Mouse (Mus musculus): ENCODE measurements at regions not wholly inside any gene's neighbourhood (a gene's known extent, or its start where the extent isn't known, plus 50 kb on each side); places are given as distances from the start of the nearest gene placed in this dataset.
"Not testable (repeated sequence)": the region's sequence is repeated elsewhere in the genome, so short reads cannot be mapped to it uniquely, and the experiment has no call there.

DNA sequence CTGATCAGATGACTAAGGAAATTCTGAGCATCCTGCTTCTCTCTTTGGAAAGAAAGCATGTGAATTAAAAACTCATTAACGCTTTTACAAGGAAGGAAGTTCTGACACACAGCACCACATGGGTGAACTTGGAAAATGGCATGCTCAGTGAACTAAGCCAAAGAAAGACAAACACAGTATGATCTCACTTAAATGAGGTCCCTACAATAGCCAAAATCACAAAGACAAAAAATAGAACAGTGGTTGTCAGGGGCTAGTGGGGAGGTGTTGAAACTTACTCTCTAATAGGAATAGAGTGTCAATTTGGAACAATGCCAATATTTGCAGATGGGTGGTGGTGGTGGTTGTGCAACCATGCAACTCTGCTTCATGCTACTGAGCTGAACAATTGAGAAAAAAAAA is 172.7 kb upstream of the Prkcq start:
- no peak for DNase-seq

DNA sequence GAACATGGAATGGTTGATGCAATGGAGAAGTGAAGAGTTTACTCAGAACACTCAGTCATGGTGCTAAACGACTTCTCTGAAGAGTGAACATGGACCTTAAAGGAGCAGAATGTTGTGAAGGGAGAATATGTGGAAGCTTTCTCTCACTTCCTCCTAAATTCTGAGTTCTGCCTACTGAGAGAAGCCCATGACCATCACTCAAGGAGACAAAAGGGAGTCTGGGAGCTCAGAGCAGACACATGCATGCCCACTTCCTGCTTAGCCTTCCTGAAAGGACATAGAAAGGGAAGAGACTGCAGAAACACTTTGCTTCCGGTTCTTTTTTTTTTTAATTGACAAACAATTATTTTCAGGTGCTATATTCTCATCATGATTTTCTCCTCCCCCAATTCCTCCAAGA is 166.1 kb upstream of the Prkcq start:
- DNase-seq = no peak

DNA sequence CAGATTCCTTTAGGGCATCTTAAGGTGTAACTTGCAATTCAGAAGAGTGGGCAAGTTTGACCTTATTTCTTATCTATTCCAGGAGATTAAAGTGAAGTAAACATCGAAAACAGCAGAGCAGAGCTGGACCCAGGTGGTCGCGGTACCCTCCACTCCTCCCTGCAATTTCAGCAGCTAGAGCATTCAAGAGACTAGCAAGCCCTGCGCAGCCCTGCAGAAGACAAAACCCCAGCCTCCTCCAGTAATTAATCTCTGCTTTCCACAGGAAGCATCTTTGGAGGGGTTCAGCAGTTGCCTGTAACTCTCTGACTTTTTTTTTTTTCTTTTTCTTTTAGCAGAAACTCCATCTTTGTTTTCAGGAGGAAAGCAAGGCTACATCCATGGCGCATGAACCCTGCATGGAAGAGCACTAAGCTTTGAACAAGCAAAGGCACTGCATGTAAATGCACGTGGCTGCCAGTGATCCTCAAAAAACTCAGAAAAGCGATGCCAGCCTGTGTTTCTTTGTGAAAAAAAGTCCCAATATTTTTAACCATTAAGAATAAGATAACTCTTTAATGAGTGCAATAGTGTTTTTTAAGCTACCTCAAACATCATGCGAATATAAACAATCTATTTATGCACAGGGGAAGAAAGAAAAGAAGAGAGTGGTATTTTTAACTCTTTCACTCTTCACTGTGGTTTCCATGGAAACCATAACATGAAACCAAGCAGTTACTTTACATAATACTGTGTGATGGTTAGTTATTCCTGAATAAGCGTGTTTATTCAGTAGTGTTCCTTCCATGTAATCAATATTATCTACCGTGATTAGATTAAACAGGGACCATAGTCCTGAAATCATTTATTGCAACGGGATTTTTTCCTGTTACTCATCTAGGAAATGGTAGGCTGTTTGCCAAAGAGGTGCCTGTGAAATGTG is 160.6 kb upstream of the Prkcq start:
- DNase-seq = no peak

DNA sequence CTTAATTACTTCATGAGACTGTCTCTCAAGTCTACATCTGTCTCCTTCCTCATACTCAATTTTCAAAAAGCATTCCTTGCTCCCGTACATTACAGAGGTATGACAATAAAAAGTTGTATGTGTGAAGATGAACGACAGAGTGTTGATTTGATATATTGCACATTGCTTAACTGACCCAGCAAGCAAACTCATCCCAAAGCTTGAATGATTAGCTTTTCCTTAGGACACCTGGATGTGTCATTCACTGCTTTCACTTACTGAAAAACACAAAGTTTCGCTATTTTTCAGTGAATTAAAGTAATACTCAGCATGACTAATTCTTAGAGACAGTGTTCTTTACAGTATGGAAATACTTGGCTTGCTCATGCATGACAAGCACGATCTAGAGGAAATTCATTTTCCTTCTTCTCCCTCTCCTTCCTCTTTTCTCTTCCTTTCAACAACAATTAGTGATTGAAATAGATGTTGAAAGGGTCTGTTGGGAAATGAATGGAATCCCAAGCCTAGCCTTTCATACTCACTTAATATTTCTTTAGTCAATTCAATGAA is 159.5 kb upstream of the Prkcq start:
- DNase-seq = no peak

DNA sequence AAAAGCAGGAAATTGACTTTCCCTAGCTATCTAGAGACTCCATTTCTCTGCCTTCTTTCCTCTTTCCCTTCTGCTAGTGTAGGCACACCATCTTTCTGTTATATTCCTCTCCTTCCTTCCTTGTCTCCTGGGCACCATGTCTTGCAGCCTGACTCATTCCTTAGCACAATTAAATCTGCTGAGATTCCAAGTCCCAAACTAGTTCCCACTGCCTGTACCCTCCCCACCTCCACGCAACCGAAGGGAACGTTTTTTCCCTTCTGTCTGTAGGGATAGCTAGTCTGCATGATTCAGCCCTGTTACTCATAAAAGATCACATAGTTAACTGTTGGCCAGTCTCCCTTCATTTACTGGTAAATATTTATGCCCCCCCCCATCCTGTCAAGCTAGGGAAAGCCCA is 158.8 kb upstream of the Prkcq start:
- DNase-seq = no peak

DNA sequence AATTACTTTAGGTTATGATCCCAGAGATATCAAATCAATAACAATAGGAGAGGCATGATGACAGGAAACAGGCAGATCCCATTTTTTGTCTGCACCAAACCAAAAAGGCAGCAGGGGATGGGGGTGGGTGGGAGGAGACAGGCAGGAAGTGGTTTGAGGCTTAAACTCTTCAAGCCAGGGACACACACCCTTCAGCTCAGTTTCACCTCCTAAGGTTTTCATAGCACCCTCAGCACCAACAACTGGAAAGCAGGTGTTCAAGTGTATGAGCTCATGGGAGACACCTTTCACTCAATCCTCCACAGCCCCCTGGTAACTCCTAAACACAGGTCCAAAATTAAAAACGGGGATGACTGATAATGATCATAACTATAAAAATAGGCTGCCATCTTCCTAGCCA is 155.5 kb upstream of the Prkcq start:
- no peak for DNase-seq

DNA sequence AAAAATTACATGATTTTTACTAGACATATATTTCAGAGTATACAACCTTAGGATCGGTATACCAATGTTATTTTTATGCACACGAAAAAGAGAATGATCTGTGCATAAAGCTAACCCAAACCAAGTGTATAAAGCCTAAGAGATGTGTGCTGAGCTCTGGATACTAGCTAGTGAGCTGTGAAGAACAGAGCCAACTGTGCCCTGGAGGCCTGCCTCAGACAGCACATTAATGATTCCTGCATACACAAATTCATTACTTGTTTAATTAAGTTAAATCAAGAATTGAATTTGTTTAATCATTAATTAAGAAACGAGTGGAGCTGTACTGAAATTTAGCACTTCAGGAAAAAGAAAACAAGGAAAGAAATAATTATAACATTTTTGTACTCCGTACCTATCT is 139.0 kb upstream of the Prkcq start:
- DNase-seq = no peak

DNA sequence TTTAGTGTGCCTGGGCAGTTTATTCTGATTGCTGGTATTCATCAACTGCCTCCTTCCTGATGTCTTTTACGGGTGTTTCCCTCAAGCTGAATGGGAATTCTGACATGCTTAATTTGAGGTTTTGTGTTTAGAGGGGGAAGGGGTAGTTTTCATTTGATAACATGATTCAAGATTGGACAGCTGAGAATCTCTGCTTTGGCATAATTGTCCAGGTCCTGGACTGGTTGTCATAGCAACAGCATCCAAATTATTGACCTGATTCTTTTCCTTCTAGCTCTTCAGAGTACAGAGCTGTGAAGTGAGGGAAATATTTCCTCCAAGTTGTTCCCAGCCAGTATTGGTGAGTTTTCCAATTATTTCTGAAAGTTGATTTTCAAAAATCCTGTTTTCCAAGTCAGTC is 137.7 kb upstream of the Prkcq start:
- DNase-seq = no peak

DNA sequence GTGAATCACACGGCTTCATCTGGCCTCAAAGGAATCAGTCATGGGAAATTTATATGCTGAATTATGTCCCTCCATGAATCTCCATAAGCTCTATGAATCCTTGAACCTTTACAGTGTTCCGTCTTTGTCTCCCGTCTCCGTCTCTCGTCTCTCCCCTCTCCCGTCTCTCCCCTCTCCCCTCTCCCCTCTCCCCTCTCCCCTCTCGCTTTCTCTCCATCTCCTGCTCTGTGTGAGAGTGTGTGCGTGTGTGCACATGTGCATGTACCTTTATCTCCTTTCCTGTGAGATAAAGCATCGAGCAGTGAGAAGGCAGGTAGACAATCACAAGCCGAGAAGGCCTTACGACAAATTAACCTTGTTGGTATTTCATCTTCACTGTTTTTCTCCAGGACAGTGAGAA is 134.6 kb upstream of the Prkcq start:
- DNase-seq = no peak

DNA sequence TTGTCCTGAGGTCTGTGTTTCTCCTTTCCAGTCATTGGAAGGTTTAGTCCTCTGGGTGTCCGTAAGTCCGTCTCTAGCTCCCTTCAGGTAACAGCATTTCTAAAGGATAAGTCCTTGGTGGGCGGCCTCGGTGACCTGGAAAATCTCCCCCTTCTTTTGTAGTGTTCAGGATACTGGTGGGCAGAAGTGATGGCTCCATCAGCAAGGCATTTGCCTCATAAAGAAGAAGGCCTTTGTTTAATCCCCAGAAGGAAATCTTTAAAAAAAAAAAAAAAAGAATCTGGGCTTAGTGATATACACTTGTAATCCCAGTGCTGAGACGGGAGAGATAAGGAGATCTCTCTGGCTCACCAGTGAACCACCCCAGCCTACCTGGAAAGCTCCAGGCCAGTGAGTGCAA is 133.5 kb upstream of the Prkcq start:
- no peak for DNase-seq

DNA sequence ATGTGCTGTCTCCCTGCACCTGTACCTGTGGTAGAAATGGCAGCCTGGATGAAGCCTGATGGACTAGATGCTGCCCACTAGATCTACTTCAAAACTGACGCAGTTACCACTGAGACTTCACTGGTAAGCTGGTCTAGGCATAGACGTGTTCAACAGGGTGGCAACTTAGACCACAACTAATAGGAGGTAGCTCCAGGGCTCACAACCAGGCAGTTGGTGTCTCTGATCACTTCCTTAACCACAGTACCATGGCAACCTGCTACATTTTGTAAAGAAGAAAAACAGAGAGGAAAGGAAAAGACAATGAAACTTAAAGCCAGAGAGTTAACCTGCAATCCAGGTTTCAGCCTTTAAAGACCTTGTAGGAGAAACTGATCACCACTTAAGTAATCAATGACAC is 131.9 kb upstream of the Prkcq start:
- no peak for DNase-seq

DNA sequence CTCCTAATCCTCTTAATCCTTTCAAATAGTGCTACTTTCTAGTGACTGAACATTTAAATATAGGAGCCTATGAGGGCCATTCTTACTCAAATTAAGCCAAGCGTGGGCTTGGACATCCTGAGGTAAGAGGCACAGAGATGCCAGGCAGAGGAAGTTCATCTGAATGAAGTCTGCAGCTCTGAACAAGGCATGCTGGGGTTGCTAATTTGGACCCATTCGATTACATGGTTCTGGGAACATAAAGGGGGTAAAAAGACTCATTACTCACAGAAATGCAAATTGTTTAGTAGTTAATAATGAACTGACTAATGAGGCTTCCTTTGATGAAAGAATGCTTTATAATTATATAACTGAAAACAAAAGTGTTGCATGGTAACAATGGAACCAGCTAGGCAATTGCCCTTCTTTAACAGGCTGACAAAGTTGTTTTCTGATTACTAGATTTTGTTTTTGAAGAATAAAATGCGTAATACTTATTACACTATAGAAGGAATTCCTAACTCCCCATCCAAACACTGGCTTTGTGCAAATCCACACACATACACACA is 127.1 kb upstream of the Prkcq start:
- no peak for DNase-seq

DNA sequence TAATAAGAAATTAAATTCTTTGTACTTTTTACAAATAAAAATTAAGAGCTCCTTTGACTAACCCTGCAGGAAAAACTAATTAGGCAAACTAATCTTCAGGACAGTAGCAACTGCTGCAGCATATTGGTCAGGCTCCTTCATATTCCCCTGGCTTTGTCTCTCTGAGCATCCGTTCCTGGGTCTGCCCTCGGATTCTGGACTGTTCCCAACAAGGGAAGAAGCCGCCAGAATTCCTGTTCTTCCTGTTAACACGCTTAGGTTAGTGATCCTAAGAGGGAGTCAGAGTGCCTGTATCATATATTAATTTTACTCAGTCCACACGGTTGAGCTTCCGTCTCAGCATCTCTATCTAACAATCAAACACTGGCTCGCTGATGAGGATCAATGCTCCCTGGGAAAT is 120.3 kb upstream of the Prkcq start:
- peak; percentile 49 to 50 for DNase-seq

DNA sequence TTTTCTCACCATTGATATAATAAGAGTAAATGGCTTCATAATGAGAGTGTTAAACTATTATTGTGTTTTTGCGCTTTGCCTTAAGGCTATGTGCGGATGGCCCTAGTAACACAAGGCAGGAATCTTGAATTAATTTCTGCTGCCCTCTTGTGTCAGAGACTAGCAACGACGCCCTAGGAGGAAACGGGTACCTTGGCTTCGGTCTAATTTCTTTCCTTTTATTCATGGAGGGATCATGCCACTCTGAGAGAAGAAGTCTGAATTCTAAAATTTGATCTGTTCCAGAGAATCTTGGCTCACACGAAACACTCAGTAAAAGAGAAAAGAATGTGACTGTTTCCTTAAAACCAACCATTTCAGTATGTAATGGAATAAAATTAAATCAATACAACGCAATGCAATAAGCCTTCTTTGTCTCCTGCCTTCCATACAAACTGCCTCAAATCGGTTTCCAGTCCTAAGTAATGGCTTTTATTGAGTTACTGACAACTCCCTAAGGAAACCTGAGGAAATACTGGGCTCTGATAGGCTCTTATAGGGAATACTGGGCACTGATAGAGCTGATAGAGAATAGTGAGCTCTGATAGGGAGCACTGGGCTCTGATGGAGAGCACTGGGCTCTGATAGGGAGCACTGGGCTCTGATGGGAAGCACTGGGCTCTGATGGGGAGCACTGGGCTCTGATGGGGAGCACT is 112.0 kb upstream of the Prkcq start:
- DNase-seq = peak; percentile 80

DNA sequence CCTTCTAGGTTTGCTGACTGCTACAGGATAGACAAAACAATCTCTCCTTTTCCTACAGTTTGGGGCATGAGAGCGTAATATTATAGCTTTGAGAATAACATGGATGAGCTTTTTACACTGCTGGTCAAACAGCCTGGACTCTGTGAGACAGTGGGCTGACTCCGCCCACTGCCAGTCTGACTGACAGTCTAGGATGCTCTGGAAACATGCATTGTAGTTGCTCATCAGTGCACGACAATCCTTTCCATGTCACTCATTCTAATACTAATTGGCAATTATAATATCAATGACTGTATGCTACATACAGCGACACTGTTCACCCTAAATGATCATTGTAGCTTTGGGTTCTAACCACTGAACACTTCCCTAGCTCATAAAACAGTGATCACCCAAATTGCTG is 104.5 kb upstream of the Prkcq start:
- DNase-seq = no peak

DNA sequence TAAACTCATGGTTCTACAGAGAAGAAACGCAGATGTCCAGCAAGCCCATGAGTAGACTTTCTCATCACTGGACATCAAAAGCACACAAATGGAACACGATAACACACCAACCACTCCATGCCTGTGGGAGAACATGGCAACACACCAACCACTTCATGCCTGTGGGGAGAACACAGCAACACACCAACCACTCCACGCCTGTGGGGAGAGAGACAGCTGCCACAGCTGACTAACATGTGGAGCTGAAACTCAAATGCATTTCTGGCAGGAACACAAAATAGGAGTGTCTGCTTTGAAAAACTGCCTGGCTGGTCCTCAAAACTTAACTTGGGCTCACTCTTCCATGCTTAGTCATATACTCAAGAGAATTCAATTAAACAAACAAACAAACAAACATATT is 88.4 kb upstream of the Prkcq start:
- no peak for DNase-seq

DNA sequence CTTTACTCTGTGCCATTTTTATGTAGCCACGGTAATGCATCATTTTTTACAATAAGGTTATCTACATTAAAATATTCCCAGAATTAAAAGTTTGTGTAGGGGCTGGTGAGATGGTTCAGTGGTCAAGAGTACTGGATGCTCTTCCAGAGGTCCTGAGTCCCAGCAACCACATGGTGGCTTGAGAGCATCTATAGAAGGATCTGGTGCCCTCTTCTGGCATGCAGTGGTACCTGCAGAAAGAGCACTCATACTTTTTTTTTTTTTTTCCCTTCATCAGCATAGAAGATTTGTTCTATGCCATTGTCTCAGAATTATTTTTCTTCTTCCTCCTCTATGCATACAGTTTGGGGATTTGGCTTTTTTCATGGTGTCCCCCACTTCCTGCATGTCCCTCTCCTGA is 84.9 kb upstream of the Prkcq start:
- DNase-seq = peak; percentile 34 to 64

DNA sequence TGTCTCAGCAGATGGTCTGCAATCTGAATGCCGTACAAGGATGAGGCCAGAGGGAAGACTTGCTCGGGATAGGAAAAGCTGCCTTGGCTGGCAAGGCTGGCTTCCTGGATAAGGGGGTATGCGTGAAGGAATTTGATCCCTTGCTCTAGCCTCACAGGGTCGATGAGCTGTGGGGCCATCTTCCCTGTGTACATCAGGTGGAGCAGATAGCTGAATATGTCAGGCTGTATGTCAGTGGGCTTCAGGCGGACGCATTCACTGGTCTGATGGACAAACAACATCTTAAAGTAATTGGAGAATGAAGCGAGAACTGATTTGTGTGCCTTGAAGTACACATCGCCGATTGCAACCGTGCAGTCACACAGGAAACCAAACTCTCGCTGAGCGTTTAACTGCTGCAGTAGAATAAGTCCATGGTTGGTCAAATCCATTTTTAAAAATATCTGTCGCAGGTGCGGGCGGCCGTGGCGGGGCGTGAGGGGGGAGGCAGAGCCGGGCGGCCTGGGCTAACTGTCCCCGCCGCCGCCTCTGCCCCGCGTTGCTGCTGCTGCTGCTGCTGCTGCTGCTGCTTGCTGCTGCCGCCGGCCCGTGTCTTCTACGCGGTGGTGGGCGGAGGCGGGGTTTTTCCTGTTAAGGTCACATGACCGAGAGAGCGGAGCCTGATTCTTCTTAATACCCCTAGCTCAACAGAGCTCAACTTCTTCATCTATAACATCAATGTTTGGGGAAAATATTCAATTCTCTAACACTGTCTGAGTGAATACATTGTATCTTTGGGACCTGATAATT is 71.9 kb upstream of the Prkcq start:
- DNase-seq = not testable (repeated sequence)

DNA sequence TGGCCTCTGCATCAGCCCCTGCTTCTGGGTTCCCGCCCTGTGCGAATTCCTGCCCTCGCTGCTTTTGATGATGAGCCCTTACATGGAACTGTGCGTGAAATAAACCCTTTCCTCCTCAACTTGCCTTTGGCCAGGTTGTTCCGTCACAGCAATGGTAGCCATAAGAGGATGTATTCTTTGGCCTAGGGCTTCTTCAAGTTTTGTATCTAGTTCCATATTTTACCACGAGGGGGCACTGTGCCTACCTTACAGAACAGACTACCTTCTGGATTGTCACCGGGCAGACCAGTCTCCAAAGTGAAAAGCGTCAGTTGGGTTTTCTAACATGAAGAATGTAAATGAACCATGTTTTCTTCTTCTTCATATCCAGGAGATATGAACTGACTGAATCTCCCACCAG is 58.7 kb upstream of the Prkcq start:
- peak; percentile 70 to 72 for DNase-seq

DNA sequence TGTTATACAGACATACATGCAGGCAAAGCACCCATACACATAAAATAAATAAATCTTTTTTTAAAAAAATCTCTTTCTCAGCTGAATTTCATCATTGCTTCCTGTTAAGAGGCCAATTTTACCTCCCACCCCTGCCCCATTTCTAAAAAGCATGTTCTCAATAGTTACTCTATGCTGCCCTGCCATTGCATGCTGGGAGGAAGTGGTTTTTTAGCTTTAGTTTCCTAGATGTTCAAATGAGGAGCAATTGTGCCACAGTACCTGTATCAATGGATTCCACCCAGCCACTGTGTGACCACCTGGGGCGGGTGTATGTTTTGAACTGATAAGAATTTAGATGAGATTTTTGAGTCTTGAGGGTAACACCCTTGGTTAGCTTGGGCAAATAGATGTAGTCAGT is 53.3 kb upstream of the Prkcq start:
- no peak for DNase-seq

DNA sequence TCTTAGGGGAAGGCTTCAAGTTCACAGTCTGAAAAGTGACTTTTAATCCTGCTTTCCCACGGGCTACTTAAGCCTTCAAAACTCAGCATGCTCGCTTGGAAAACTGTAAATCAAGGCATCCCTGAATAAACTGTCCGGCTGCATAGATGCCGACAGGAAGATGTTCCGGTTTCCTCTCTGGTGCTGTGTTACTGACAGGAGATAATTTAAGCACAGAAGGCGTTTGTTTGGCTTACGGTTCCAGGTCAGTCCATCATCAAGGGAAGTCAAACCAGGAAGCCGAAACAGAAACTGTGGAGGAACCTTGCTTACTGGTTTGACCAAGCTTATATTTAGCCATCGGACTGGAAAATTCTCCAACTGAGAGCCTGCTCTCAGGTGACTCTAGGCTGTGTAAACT is 52.6 kb upstream of the Prkcq start:
- no peak for DNase-seq
